Mouse (Mus musculus) CD8-positive naive resting alpha-beta T cell, adult 2 months (primary cell): ENCODE measurements at regions not wholly inside any gene's neighbourhood (a gene's known extent, or its start where the extent isn't known, plus 50 kb on each side); places are given as distances from the start of the nearest gene placed in this dataset.
A peak's percentile ranks its signal among the peaks of the same experiment; 100 is the strongest.

Source experiments
- DNase-seq, 2 experiments: peaks; one replicate each; pipeline ENCODE4 v3.0.0; 2022; ENCODE audit warnings: low read depth in 2 of 2, low spot score in 2 of 2

DNA sequence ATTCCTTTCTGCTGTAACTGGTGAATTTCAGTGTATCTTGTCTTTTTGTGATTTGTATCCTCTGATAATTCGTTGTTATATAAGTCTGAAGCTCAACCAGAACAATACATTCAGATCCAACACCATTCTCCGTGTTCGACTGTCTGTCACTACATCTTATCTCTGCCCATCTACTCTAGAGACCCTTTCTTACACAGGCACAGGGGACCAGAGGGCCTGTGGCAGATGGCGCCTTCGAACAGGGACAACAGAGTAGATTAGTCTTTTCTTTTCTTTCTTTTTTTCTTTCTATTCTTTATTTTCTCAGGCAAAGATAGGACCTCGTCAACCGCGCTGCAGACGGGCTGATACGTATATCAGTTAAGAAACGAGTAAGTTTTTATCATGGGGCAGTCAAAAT lies 215.3 kb downstream of the Gm21294 start:
- peak; percentile 0 for DNase-seq
